Mouse (Mus musculus): Measurements from ENCODE around the gene Egf.
"Not testable (repeated sequence)": the region's sequence is repeated elsewhere in the genome, so short reads cannot be mapped to it uniquely, and the experiment has no call there.

Egf gene

GRCm38 (mm10) chr3:129754650-129755604, at the start of gene Egf:
Gene Egf (minus strand): TSS chr3:129755316.
- peak; percentile 19 for DNase-seq

GRCm38 (mm10) chr3:129803765-129804164, 48.6 kb upstream of the Egf start, which contains the start of gene Lrit3:
Gene Lrit3 (minus strand): TSS chr3:129804030.
- DNase-seq: no peak

- no peak for DNase-seq
These were observed 43.9 kb upstream of the Egf start for GRCm38 (mm10) chr3:129799011-129799410.

GRCm38 (mm10) chr3:129798551-129798950, 43.4 kb upstream of the Egf start:
- DNase-seq: no peak

- no peak for DNase-seq
These were observed 42.2 kb upstream of the Egf start for GRCm38 (mm10) chr3:129797341-129797740.

- DNase-seq: no peak
These were observed 38.7 kb upstream of the Egf start for GRCm38 (mm10) chr3:129793801-129794200.

- no peak for DNase-seq
These were observed 27.6 kb upstream of the Egf start for GRCm38 (mm10) chr3:129782746-129783145.

- DNase-seq: no peak
These were observed 26.3 kb upstream of the Egf start for GRCm38 (mm10) chr3:129781435-129781834.

- DNase-seq: no peak
These were observed 16.1 kb upstream of the Egf start for GRCm38 (mm10) chr3:129771210-129771609.

GRCm38 (mm10) chr3:129766971-129767794, 12.1 kb upstream of the Egf start:
- DNase-seq: no peak

GRCm38 (mm10) chr3:129766106-129766505, 11.0 kb upstream of the Egf start:
- no peak for DNase-seq

- DNase-seq: not testable (repeated sequence)
These were observed 2.5 kb upstream of the Egf start for GRCm38 (mm10) chr3:129757599-129757998.

- DNase-seq: peak; percentile 44
These were observed 10.3 kb downstream of the Egf start for GRCm38 (mm10) chr3:129744803-129745202.

GRCm38 (mm10) chr3:129742781-129743180, 12.3 kb downstream of the Egf start:
- no peak for DNase-seq

- no peak for DNase-seq
These were observed 16.6 kb downstream of the Egf start for GRCm38 (mm10) chr3:129738291-129739183.

GRCm38 (mm10) chr3:129731636-129732035, 23.5 kb downstream of the Egf start:
- DNase-seq: no peak

GRCm38 (mm10) chr3:129730426-129730825, 24.7 kb downstream of the Egf start:
- no peak for DNase-seq

GRCm38 (mm10) chr3:129729916-129730315, 25.2 kb downstream of the Egf start:
- DNase-seq: no peak

GRCm38 (mm10) chr3:129725592-129725991, 29.5 kb downstream of the Egf start:
- DNase-seq: no peak

GRCm38 (mm10) chr3:129724961-129725501, 30.1 kb downstream of the Egf start:
- peak; percentile 90 for DNase-seq

- DNase-seq: no peak
These were observed 30.6 kb downstream of the Egf start for GRCm38 (mm10) chr3:129724505-129724904.

- DNase-seq: no peak
These were observed 31.8 kb downstream of the Egf start for GRCm38 (mm10) chr3:129723311-129723710.
